Mouse (Mus musculus) heart, adult 9 months (tissue): ENCODE results near the gene Inpp5k.

Experiments used
- DNase-seq, 2 experiments: peaks; one replicate each; pipeline ENCODE4 v3.0.0; 2022; ENCODE audit warnings: low spot score in 2 of 2

Gene Inpp5k

DNA sequence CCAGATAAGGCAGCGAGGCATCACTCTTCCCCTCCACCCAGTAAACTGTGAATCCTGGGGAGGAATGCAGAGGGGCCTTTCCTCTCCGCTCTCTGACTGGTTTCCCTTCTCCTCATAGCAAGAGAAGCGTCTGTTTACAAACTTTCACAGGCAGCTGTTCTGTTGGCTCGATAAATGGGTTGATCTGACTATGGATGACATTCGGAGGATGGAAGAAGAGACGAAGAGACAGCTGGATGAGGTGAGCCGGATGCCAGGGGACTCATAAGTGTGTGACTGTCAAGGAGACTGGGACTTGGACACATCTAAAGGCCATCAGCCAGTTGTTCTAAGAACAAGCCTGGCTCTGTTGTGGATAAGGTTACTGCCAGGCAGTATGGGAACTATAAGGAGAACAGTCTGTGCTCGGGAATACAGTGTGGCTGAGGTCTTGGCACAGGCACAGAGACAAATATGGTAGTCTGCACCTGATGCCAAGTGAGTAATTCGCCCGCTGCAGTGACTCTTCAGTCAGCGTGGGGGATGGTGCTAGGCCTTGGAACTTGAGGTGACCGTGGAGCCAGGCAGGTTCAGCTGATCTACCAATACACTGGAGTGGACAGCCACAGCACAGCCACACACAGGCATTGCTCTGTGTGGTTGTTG, 10.5 kb upstream of the Inpp5k start:
- DNase-seq, result peak; percentile 61 to 76

DNA sequence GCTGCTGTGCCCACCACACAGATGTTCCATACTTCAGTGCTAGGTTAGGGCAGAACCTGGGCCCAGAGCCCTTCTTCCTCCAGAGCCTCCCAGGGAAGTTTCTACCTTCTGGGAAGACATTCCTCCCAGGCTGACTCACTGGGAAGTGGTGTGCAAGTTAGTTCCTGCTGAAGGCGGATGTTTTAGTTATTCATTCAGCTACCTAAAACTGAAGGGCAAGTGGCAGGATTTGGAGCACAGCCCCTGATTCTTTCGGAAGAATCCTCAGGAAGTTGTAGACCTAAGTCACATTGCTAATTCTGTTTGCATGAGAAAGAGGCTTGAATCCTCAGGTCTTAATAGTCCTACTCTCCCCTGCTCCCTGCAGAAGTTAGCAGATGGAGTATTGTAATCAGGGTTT, 9.4 kb upstream of the Inpp5k start:
- no peak for DNase-seq

DNA sequence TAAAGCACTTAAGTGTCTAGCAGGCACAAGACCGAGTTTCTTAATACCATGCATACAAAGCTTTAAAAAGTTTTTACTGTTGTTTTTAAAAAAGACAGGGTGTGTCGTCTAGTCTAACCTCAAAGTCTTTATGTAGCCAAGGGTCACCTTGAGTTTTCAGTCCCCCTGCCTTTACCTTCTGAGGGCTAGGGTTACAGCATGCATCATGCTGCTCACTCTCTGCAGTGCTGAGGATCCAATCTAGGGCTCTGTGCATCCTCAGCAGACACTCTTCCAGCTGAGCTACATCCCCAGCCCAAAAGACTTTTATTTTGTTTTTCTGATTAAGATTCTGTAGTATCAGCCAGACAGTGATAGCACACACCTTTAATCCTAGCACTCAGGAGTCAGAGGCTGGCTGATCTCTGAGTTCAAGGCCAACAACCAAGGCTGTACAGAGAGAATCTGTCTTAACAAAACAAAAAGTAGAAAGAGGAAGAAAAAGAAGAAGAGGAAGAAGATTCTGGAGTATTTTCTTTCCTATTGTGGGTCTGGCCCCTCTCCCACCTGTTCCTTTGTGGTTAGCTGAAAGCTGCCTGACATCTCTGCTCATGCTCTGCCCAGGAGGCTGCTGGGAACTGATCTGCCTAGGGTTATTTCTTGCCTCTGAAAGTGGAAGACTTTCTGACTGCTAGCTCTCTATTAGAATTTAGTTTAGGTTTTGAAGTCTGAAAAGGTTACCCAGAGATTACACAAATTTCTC, 8.0 kb upstream of the Inpp5k start:
- DNase-seq, result no peak

DNA sequence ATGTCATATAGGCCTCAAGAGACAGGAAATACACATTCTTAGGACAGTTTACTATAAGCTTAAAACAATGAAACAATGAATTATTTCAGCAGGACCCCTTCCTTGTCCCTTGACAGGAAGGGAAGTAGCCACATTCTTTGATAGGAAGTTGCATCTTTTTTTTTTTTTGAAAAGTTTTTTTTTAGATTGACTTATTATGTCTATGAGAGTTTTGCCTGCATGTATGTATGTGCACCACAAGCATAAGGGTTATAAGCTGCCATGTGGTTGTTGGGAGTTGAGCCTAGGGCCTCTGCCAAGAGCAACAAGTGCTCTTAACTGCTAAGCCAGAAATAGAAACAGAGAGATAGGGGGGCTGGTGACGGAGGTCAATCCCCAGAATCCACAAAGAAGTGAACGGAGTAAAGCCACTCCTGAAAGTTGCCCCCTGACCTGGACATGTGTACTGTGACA, 6.7 kb upstream of the Inpp5k start:
- peak; percentile 56 to 60 for DNase-seq

DNA sequence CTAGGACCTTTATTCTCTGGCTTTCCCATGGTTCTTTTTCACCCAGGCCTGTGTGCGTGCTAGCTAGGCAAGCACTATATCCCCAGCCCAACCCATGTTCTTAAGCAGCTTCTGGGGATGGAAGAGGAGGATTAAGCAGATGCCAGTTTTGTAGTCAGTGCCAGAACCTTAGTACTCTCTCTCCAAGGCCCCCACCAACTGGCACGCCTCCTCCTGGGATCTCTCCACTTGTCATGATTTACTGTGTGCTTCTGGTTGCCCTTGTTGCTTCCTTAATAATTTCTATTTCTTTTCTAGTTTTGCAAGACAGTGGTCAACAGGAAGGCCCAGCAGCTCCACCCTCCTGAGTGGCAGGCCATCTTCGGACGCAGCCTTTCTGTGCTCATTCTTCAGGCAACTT, 5.0 kb upstream of the Inpp5k start:
- no peak for DNase-seq

DNA sequence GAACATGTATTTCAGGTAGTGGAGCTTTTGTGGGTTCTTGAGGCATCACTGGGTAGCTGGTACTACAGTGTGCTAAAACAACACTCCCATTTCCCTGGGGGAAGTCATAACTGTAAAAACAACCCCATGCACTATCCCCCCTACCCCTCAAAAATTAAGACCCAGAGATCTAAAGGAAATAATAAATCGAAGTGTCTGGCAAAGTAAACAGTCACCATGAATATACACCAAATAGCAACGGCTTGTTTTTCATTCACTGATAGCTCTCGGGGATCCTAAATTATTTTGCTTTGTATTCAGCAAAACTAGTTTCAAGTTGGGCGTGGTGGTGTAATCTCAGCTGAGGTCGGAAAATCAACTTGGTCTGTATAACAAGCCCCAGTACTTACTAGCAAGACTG, 690 bp upstream of the Inpp5k start:
- DNase-seq, result no peak

DNA sequence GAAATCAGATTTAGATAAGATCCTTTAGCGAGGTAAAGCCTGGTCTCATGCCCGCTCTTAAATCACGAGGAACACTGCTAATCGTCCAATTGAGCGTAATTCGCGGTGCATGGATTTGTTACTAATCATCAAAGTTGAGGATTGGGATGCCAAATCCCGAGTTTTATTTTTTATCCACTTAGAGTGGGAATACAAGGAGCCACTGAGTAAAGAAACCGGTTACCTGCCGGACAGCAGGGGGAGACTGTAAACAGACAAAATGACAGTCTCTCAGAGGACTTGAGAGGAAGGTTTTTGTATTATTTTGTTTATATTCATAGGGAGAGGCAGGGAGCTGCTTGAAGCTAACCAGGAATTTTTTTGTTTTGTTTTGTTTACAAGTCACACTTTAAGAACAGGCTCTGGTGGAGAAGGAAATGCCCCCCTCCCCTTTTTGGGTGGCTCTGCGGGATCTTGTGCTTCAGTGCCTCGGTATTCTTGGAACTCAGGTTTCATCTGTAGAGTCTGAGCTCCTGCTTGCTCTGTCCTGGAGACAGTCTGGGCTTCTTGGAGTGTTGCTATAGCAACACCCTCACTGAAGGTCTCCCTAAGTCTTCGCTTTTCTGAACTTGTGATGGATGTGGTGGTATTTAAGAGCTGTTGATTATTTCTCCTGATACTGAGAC, 905 bp downstream of the Inpp5k start:
- DNase-seq, result peak in 1 of 2 experiments; percentile 39

DNA sequence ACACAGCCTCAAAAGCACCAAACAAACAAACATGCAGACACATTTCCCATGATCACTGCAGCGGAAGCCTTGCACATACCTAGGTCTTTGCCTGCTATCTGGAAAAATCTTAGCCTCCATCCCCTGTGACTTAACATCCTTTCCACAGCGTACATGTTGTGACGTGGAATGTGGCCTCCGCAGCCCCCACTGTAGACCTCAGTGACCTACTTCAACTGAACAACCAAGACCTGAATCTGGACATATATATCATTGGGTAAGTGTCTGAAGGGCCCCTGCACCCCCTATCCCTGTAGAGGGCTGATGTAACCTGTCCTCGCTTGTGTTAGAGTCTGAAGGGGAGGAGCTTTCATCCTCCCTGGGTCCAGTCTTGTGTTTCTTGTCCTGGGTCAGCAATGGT, 2.1 kb downstream of the Inpp5k start:
- DNase-seq, result no peak

DNA sequence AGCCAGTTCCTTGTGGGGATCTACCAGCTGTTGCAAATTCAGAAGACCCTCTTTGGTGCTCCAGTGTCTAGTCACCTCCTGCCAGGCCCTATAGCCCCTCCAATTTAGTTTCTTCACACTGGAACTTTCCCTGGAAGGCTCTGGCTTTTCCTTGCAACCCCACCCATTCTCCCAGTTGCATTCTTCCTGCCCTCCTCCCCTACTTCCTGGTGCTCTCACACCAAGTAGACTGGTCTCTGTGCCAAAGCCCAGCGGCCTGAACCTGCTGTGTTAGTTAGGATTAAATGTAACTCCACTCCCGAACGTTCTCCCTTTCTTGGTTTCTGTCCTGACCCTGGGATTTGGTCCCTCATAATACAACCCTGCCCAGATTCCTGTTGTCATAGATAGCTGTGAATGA, 4.0 kb downstream of the Inpp5k start:
- DNase-seq, result no peak

DNA sequence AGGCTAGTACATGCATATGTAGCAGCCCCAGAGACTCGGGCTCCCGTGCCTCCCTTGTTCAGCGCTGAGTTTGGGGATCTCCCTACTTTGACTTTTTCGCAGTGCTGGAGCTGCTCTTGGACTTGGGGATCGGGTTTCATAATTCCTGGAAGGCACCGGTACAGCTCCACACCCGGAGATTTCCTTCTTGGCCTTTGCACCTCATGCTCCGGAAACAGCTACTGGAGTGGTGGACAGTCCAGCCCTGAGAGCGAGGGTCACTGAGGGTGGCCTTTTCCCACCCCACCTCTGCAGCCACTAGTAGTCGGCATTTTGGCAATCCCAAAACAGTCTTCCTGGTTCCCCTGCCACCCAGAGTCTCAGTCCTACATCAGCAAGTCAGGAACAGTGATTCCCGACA, 4.5 kb downstream of the Inpp5k start:
- peak; percentile 61 to 83 for DNase-seq

DNA sequence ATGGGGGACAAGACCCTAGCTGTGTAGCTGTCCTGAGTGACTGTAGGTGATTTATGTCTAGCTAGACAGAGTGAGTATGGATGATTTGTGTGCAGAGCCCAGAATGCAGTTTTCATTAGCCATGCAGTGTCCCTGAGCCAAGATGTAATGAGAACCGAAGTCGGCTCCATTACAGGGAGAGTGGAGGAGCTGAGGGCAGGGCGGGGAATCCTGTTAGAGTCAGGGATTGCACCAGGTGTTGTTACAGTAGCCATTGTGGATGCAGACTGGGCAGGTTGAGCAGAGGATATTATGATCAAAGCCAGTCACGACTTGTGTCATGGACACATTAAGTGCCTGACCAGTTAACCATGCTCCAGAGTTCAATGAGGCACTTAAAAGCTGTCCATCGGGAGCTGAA, 12.5 kb downstream of the Inpp5k start:
- no peak for DNase-seq

DNA sequence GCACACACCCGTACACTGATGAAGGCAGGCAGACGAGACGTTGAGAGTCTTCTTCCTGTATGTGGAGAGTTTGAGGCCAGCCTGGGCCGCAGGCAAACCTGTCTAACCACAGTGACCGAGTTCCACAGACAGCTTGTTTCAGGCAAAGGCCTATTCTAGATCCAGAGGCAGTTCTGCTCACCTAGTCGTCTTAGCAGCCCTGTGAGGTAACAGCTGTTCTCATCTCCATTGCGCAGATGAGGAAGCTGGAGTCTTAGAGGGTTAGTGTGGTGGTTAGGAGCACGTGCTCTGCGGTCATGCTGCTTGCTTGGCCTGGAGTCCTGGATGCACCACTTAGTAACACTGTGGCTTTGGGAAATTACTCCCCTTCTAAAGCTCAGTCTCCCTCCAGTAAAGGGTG, 13.9 kb downstream of the Inpp5k start:
- DNase-seq, result no peak

DNA sequence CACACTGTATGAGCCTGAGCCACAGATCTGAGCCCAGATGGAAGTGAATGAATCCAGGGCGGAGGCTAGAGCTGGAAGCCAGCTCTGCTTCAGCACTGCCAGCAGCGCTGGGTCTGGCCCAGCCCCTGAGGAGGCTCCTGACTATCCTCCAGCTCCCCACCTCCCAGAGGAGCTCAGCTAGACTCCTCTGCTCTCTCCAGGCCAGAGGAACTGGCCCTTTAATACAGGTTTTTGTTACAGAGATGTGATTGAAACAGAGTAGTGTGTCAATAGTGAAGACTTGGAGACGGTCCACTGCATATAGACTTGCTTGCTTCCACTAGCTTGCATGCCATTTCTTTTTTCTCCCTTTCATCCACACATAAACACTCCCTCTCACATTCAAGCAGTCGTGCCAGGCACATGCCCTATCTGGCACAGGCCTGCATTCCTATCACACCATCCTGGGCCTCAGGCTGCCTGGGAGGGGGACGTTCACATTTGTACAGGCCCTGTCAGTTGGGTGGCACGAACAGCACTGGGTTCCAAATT, 17.0 kb downstream of the Inpp5k start:
- peak; percentile 53 to 67 for DNase-seq

DNA sequence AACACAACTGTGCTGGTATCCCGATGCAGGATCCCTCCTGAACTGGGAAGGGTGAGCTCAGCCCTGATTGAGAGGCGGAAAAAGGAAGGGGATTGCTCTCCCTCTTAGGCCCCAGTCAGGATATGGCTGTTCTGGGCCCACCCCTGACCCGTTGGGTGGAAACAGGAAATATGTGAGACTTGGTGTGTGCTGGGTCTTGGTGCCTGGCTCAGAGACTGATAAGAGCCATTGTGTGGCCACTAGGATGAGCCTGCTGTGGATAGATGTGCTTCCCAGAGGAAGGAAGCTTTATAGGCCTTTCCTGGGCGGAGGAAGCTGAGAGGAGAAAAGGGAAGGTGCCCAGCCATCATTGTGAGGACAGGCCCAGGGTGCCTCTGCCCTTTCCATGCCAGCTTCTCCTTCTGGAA, 18.4 kb downstream of the Inpp5k start:
- peak; percentile 72 to 86 for DNase-seq

DNA sequence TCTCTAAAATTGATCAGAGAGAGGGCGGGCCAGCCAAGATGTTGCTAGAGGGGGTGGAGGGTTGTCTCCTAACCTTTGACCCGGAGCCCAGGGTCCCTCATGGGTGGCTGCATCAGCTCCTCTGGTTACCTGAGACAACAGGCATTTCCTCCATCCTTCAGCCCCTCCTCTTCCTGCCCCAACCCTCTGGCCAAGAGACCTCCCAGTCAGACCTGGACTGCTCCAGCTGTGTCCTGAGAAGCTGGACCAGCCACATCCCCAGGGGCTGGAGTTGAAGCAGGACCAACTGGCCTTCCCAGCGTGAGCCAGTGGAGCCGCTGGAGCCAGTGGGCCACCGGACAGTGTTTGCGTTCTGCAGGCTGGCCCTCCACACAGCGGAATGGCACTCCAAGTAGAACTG, 19.5 kb downstream of the Inpp5k start, which contains the start of gene Myo1c:
Gene Myo1c, plus strand, starts transcription at position 194 of the 400 bp plus-strand sequence.
- DNase-seq, result peak; percentile 80 to 88

DNA sequence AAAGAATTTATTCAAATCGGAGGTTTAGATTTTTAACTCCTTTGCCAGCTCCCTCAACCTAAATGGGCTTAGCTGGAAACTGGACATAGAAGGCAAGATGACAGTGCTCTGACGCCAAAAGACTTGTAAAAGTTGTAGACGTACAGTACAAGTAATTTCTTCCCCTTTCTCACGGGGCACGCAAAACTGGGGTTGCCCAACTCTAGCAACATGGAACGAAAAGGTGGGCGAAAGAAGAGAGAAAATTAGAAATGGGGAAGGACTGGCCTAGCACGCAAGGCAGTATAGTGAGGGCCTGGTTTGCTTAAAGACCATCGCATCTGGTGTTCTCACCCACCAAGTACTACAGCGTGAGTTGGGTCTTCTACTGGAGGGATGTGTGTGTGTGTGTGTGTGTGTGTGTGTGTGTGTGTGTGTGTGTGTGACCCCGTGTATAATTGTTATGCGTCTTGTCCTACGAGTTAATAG, 20.2 kb downstream of the Inpp5k start:
- DNase-seq, result peak in 1 of 2 experiments; percentile 32

DNA sequence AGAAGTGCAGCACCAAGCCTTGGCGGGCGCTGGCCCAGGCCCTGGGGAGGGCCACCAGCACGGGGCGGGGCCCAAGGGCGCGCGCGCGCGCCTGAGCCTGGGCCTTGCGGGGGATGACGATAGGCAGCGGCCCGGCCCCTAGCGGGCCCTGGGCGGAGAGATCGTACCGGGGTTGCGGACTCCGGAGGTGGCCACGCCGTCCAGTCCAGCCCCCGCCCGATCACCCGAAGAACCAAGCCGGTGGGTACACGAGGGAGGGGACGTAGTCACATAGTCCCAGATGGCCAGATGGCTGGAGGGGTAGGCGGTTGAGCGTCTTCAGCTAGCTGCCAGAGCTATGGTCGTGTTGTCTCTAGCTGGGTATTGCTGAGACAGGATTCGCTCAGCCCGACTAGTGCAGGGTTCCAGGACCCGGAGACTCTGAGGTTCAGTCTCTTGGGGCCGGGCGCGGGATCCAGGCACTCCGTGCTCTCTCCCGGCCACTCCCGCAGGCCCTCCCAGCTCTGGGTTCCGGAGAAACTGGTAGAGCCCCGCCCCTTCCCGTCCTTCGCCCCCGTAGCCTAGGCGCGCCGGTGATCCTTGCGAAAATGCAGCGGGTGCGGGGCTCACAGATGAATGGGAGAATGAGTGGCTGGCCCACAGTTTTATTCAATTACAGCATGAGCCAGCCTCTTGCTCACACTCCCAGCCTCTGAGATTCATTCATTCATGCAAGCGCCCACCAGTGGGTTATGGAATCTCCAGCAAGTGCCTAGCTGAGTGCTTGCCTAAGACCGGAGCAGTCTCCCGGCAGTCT, 20.8 kb downstream of the Inpp5k start:
- peak; percentile 87 to 89 for DNase-seq

DNA sequence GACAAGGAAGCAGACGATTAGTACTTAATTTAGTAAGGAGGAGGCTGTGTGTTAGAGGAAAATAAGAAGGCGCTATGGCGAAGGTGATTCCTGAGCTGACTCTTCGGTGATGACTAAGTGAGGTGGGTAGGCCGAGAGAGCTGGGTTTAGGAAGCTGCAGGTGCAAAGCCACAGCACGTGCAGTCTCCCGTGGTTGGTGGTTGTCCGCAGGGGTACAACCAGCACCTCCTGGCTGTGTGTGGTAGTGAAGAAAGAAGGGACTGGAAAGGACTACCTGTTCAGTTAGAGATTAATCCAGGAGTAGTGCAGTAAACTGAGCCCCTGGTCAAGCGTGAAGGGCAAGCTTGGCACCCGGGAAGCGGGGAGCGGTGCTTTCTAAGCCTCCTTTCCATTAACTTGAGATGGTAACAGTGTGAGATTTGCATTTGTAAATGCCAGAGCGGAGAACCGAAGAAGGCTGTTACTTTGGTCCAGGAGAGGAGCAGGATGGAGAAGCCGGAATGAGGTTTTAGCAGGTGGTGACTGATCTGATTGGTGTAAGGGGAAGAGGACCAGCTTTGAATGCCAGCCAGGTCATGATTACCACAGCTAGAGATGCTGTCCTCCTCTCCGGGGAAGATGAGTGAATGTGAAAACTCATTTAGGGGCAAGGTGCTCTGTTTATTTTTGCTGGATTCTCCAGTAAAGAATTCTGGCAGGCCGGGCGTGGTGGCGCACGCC, 21.6 kb downstream of the Inpp5k start:
- DNase-seq, result no peak

DNA sequence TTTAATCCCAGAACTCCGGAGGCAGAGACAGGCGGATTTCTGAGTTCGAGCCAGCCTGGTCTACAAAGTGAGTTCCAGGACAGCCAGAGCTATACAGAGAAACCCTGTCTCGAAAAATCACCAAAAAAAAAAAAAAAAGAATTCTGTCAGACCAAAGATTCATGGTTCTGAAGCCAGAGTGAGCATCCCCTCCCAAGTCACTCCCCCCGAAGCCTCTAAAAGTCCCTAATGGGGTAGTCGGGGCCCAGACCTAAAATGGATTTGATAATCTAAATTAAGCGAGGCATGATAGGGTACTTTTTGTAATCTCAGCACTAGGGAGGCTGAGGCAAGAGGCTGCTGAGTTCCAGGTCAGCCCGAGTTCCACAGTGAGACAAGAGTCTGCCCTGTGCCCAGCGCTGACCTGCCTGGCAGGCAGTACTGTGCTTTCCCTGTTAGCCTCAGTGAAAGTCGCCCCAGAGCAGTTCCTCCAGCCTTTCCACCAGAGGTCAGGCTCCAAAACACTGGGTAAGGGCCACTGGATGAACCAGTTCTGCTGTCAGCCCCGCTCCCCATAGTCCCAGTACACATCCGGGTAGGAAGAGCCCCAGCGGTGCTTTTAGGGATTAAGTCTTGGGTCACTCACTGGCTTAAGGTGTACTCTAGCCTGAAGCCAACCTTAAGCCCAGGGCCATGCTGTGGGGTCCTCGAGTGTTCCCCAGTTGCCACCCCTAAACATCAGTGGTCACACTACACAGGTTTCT, 22.3 kb downstream of the Inpp5k start:
- peak; percentile 37 to 41 for DNase-seq

DNA sequence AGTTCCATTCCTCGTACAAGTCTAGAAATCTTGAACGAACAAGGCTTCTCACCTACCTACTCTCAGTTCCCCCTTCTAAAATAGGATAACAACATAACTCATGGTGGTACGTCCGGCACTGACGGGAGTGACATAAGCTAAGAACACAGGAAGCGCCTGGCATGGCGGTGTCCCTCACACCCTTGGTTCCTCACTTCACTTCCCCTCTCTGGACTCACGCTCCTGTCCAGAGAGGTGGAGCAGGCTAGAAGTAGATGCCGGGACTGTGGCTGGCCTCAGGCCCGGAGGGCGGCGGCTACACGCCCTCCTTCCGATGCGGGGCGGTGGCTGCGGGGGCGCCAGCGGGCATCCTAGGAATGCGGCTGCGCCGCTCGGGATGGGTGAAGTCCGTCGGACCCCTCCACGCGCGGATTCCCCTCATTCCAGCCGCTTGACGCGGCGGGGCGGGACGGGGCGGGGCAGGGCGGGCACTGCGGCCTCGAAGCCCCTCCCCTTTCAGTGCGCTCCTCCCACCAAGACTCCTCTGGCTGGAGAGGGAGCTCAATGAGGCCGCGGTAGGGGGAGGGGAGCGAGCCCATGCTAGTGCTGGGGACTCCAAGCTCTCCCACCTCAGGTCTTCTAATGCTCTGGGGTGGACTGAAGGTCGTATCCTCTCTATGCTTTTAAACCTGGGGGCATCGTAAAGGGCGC, 23.1 kb downstream of the Inpp5k start:
- peak; percentile 84 to 88 for DNase-seq
